Mouse (Mus musculus) MEL (cell line): ENCODE measurements around the gene Akap12.

ENCODE experiments used
- CTCF ChIP-seq, 3 experiments: IDR thresholded peaks in 2 of 3; conservative IDR thresholded peaks in 1 of 3; 2 replicates each; pipeline ENCODE4 v1.5.1; 2011 to 2012; ENCODE audit warnings: low read length in 3 of 3, low read depth in 2 of 3, mild to moderate bottlenecking in 2 of 3, improper control_type of control experiment in 1 of 3, inconsistent platforms in 1 of 3, mixed read lengths in 1 of 3, moderate library complexity in 1 of 3; ENCODE audit not compliant: control insufficient read depth in 1 of 3, insufficient read depth in 1 of 3, poor library complexity in 1 of 3, severe bottlenecking in 1 of 3
- EP300 ChIP-seq, 2 experiments: IDR thresholded peaks; 2 replicates each; pipeline ENCODE4 v1.6.1; 2011; ENCODE audit warnings: improper control_type of control experiment in 2 of 2, low read length in 2 of 2, low read depth in 1 of 2, mild to moderate bottlenecking in 1 of 2
- POLR2AphosphoS2 ChIP-seq: IDR thresholded peaks from 2 replicates; pipeline ENCODE4 v1.6.1; 2011; ENCODE audit warnings: low read length, improper control_type of control experiment
- TAL1 ChIP-seq: IDR thresholded peaks from 2 replicates; pipeline ENCODE4 v1.6.1; 2012; ENCODE audit warnings: mild to moderate bottlenecking, inconsistent platforms, low read length, moderate library complexity, mixed read lengths

DNA sequence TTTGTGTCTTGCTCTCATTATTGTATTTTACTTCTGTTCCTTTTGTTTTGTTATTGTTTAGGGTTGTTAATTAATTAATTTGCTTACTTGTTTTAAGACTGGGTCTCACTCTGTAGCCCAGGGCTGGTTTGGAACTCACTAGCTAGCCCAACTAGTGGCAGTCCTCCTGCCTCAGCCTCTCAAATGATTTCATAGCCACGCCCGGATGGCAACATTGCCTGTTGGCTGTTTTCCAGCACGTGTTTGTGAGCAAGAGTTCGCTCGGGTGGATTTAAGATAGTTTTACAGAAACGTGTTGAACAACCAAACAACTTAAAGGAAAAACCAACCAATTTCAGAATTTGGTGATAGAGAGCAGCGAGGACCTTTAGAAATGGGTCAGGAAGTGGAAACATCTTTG, 1.3 kb downstream of the Akap12 start:
- TF ChIP-seq EP300 (IDR thresholded peaks at IDR 0.05; ENCODE audit: low read depth in 1 of 2, low read length in 2 of 2) = no peak
- TF ChIP-seq CTCF (IDR thresholded peaks at IDR 0.05 in 2 of 3, conservative IDR thresholded peaks at IDR 0.05 in 1 of 3; ENCODE audit: control insufficient read depth in 1 of 3, insufficient read depth in 1 of 3, low read depth in 2 of 3, low read length in 3 of 3, poor library complexity in 1 of 3, severe bottlenecking in 1 of 3) = no peak
- TF ChIP-seq TAL1 = no peak
- no peak for TF ChIP-seq POLR2AphosphoS2
